Mouse (Mus musculus): Measurements from ENCODE around the gene Ndufc2. TPM values are rescaled to one million over a fixed set of nuclear protein-coding genes. Genes with fewer than 3 reads are reported as not detected.
A peak's percentile ranks its signal among the peaks of the same experiment; 100 is the strongest.

The Ndufc2 gene
- 114 and 126 TPM in 2 replicates for polyA plus RNA-seq (2012; rRNA removed)

DNA sequence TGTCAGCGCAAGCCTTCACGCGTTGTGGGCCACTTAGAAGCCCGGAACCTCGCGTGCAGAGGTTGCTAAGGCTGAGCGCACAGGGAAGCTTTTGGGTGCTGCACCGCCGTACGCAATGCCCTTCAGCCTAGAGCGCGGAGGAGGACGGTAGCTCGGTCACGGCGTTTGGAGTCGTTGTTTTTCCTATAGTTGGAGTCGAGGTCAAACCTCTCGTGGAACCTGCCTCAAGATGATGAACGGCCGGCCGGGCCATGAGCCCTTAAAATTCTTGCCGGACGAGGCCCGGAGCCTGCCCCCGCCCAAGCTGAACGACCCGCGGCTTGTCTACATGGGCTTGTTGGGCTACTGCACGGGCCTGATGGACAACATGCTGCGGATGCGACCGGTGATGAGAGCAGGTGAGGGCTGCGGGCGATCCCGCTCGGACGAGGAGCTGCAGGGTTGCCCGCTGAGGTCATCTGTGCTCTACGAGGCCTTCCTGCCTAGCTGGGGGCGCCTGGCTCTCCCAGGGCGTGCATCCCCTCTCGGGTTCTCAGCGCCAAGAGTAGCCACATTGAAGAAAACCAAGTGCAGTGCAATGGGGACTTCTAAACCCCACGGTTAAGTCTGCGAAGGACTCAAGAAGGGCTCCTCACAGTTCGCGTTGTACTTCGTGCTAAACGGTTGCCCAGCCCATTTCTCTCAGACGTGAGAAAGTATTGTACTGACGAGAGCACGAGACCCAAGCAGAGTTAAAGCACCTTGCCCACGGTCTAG lies at the start of gene Ndufc2:
Gene Ndufc2, plus strand, starts transcription at position 44 of the 756 bp plus-strand sequence.
- peak; percentile 64 for DNase-seq (ENCODE audit: low read depth, low spot score)
- WGBS, result under 1% methylated on average over 54 of the region's 54 CpGs

DNA sequence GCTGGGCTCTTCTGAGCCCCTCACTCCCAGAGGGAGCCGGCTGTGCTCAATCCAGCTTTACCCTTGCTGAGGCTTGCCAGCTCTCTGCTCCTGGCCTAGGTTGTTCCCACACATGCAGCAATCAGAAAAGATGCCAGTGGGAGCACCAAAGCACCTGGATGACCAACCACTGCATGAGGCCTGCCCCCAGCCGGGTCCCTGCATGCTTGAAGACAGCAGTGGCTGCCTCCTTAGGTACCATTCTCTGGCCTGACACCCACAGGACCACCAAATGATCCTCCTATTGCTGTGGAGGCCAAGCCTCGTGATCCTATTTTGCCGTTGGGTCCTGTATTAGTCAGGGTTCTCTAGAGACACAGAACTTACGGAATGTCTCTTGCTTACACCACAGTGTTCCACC lies 48.9 kb upstream of the Ndufc2 start:
- DNase-seq (ENCODE audit: low read depth, low spot score), result no peak
- WGBS, result 96% methylated on average over 5 of the region's 5 CpGs

DNA sequence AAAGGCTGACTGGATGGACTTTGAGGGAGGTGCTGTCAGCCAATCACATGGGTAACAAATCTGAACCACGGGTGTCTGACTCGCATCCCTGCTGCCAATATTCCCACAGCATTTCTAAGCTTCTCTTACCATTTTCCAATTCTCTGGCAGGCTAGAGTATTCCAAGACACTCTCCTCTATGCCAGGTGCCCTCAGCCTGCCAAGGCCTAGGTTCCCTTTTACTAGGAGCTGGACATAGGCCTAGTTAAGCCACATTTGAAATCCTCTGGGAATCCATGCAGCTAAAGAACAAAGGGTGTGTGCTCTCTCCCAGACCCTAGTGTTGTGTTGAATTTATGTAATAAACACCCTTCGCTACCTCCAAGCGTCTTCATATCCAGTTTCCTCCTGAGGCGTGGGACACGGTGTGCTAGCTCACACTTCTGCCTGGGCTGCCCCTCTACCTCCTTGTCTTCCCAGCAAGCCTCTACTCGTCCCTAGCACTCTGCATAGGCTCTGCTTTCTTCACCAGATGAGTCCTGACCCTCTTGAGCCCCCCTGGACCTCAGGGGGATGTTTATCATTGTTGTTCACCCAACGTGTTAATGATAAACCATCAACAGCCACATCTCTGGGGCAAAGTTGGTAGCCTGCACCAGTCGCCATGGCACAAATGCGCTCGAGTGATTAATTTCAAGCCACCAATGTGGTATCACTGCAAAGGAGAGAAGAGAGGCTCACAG lies 47.9 kb upstream of the Ndufc2 start:
- DNase-seq (ENCODE audit: low read depth, low spot score), result no peak
- 89% methylated on average over 11 of the region's 11 CpGs for WGBS

DNA sequence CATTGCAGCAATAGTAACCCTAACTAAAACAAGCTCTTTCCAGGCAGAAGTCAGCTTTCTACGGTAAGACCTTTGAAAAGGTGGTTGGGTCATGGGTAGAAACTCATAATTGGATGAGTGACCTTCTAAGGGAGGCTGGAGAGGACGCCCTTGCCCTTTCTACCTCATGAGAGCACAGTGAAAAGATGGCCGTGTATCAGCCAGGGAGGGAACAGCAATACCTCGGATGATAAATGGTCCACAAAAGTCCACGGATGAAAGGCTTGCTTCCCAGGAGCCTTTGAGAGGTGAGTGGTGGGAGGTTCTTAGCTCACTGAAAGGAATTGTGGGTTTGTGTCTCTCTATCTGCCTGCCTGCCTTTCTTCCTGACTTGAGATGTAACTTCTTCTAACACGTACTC lies 46.4 kb upstream of the Ndufc2 start:
- 95% methylated on average over 6 of the region's 6 CpGs for WGBS
- no peak for DNase-seq (ENCODE audit: low read depth, low spot score)

DNA sequence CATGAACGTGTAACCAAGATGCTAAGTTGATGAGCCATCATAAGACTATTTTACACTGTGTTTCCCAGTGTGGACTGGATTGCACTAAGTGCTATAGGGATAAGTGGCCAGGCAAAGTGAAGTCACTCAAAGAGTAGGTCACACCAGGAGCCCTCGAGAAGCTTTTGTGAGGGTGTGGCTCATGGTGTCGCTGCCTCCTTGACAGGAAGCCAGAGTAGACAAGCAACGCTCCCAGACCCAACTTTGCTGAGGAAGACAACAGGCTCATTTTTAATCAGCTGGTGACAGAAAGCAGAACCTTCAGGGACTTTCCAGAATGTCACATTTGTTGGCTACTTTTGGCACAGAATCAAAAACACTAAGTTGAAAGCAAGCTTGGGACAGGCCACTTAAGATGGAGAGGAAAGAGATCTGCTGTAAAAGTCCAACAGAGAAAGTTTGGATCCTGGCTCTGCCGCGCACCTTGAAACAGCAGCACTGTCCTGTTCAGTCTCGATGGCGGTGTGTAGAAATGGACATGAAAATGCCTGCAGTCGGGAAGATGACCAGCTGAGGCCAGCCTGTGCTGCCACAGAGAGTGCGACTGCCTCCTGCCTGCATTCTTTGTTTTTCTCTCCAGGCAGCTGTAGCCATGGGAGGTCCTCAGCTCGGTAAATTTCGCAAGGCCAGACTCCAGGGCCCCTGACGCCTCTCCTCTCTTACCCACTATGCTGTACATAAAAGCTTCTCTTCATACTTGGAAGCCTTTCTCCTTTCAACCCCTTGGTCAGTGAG lies 44.5 kb upstream of the Ndufc2 start:
- WGBS, result 49% methylated on average over 13 of the region's 13 CpGs
- DNase-seq (ENCODE audit: low read depth, low spot score), result no peak

DNA sequence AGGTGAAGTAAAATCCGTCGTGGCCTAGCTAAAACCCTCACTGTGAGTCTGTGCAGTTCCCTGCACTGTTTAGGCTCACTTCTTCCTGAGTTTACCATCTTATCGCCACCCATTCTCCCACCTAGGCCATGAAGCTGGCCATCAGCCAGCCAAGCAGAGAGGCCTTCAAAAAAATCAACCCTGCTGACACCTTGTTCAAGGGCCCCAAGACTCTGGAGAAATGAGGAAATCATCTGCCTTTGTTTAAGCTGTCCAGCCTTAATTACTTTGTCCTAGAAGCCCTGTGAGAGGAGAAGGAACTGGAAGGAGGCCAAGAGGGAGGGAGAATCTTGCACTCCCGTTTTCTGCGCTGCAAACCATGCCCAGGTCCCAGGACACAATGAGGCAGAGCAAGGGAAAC lies 43.5 kb upstream of the Ndufc2 start:
- WGBS, result 40% methylated on average over 5 of the region's 5 CpGs
- DNase-seq (ENCODE audit: low read depth, low spot score), result no peak

DNA sequence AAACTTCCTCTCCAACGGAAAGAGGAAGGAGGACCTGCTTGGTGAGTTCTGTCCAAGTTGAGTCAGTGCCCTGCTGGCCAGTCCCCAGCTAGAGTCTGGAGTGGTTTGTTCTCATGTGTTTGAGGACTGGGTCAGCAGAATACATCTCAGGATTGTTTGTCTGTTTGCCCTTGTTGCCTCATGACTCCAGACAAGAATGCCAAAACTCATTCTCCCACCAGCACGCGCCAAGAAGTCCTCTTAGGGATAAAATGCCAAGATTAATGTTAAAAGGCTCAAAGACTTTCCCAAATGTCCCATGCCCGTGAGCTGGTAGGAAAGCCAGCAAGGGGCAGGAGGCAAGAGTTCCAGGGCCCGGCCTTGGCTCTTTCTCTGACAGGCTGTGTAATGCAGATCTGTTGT lies 42.9 kb upstream of the Ndufc2 start:
- 59% methylated on average over 5 of the region's 5 CpGs for WGBS
- DNase-seq (ENCODE audit: low read depth, low spot score), result no peak

DNA sequence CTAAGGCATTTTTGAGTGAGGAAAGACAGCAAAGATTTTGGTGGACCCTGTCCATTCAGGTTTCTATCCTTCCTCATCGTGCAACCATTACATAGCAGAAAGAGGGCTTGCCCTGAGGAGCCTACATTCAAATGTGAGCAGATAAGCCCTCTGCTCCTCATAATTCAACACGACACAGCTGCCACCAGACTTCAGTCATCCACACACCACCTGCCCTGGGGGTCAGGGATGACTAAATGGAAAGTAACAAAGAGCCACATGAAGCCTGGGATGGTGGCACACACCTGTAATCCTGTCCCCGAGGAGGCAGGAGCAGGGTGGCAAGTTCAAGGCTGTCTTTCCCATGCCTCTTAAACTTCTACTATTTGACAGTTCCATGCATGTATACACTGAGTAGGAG lies 42.0 kb upstream of the Ndufc2 start:
- 71% methylated on average over 3 of the region's 3 CpGs for WGBS
- DNase-seq (ENCODE audit: low read depth, low spot score), result no peak

DNA sequence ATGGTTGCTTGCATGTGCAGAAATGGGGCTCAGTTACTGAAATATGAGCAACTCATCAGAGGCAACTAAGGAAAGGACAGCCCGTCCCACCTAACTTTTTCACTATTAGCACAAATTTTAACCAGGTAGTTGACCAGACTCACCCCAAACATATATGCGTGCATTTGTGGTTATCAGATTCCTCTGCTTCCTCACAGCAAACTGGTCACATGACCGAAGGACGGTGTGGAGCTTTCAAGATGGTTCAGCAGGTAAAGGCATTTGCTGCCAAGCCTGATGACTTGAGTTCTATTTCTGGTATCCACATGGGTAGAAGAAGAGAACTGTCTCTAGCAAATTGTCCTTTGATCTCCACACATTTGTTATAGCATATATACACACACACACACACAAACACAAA lies 41.5 kb upstream of the Ndufc2 start:
- no peak for DNase-seq (ENCODE audit: low read depth, low spot score)
- WGBS, result 89% methylated on average over 4 of the region's 4 CpGs

DNA sequence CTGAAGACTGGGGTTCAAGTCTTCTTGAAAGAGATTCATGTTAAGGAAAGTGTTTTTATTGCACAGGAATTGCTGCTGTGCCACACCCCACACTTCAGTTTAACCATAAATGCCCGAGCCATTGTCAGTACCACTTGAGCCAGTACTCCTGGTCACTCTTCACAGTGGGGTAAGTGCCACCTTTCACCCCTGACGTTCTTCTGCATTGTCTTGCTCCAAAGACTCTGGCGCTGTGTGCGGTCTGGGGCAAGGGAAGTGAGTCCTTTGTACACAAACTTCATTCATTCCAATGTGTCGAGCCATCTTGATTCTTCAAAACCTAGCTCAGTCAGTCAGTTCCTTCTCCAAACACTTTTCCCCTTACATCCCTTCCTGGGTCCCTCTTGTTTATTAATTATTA lies 39.6 kb upstream of the Ndufc2 start:
- 60% methylated on average over 5 of the region's 5 CpGs for WGBS
- no peak for DNase-seq (ENCODE audit: low read depth, low spot score)

DNA sequence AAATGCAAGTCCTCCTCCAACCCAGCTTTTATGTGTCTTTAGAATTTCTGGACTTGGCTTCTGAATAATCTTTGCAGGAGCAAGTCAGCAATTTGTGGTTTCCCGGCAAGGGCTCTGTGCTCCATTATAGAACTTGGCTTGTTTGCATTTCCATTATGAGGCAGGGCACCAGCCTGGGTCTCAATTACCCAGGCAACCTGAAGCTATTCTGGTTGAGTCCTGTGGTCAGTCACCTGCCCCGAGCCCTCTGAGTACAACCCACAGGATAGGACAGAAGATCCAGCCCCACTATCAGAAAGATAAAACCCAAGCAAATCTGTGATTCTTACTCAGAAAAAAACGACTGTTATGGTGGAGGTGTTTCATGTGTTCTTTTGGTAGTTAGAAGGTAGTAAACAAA lies 38.8 kb upstream of the Ndufc2 start:
- 59% methylated on average over 3 of the region's 3 CpGs for WGBS
- no peak for DNase-seq (ENCODE audit: low read depth, low spot score)

DNA sequence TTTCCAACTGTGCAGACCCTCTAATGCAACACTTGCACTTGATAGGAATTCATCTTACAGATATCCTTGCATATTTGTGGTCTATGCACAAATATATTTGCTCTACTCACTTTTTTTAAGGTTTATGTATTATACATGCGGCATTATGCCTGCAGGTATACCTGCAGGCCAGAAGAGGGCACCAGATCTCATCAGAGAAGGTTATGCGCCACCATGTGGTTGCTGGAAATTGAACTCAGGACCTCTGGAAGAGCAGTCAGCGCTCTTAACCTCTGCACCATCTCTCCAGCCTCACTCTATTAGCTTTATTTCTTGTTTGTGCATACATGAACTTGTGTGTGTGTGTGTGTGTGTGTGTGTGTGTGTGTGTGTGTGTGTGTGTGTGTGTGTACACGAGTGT lies 38.3 kb upstream of the Ndufc2 start:
- 48% methylated on average over 4 of the region's 4 CpGs for WGBS
- DNase-seq (ENCODE audit: low read depth, low spot score), result no peak

DNA sequence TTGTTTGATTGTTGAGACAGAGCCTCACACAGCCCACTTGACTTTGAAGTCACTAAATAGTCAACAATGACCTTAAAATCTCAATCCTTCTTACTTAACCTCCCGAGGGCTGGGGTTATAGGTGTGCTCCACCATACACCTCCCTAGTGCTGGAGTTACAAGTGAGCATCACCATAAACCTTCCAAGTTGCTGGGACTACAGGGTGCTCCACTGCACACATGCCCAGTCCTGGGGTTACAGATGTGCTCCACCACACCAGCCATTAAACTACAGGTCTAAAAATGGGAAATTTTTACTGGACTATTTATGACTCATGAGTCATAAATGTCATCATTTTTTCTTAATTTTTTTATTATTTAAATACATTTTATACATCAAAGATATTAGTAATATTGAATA lies 33.9 kb upstream of the Ndufc2 start:
- WGBS, result 75% methylated on average over 1 of the region's 1 CpGs
- DNase-seq (ENCODE audit: low read depth, low spot score), result no peak

DNA sequence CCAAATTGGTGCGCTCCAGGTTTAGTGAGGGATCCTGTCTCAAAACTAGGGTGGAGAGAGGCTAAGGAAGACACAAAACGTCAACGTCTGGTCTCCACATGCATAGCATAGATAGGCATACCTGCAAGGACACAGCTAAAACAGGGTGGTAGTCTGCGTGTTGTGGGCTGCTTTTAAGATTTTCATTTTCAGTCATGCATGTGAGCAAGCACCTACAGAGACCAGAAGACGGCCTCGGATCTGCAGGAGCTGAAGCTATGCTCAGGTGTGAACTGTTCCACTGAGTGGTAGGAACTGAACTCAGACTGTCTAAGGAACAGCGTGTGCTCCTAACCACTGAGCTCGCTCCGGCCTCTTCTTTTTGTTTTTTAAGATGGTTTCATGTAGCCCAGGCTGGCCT lies 24.7 kb upstream of the Ndufc2 start:
- WGBS, result 92% methylated on average over 9 of the region's 9 CpGs

DNA sequence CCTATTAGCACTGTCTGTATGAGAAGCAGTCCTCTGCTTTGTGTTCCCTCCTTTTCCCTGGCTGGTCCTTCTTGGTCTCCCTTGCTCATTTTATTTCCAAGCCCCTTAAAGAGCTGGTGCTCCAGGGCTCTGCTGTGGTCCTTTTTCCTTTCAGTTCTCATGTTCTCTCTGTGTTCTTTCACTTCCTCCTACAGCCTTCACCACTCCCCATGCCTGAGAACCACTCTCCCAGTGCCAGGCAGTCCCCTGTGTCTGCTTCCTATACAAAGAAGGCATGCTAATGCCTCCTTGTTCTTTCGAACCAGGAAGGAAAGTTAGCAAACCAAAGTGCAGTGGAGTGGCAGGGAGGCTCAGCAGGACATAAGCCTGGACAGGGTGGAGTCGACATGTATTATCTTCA lies 23.9 kb upstream of the Ndufc2 start:
- WGBS, result 55% methylated on average over 2 of the region's 2 CpGs
- DNase-seq (ENCODE audit: low read depth, low spot score), result no peak

More for the DNA sequence above, 24.7 kb upstream of the Ndufc2 start:
- DNase-seq (ENCODE audit: low read depth, low spot score), result no peak

DNA sequence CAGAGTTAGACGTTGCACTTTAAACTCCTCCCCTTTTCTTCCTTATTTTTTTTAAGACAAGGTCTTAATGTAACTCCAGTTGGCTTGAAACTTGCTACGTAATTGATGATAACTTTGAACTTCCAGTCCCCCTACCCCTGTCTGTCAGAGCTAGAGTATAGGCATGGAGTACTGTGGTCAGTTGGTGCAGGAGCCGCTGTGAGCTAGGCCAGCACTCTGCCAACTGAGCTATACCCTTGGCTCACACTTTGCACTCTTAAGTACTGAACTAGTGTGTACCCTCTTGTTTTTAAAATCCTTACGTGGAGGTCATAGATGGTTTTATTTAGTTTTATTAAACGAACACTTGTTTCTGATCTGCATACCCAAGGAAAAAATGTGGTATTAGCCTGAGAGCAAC lies 20.5 kb upstream of the Ndufc2 start:
- 81% methylated on average over 5 of the region's 5 CpGs for WGBS
- no peak for DNase-seq (ENCODE audit: low read depth, low spot score)

DNA sequence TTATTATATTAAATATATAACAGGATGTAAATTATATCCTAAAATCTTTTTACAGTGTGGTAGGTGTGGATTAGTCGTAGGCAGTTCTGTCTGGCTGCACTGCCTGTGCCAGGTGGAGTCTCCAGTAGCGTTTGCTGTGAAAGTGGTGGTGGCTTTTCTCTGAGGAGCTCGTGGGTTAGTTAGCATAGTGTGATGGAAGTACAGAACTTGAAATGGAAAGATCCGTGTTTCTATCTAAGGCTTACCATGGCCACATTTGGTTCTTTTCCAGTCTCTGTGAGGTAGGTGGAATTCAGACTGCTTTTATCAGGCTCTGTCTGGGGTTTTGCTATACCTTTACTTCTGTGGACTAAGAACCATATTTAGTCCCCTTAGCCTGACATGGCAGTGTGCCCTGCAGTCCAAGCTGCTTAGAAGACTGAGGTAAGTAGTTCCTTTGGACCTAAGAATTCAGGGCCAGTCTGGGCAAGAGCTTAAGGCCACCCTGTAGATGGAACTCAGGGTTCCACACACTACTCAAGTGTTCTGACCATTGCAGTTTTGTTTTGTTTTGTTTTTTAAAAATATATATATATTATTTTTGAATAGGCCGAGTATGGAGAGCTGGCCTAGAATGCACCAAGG lies 19.2 kb upstream of the Ndufc2 start:
- DNase-seq (ENCODE audit: low read depth, low spot score), result no peak

DNA sequence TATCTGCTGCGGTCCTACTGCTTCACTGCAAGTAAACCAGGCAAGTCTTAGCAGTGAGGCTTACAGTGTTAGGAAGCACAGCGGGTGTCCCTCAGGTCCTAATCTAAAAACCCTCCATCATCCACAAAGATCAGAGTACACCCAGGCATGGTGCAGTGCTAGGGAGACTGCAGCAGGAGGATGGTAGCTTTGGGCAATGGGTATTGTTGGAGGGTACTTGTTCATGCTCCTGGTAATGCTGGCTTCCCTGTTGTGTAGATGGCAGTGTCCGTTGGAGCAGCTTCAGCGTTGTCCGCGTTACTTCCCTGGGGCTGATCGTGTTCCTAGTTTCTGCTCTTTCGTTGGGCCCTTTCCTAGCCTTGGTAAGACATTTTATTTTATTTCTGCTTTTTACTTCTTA lies 17.1 kb upstream of the Ndufc2 start:
- 97% methylated on average over 8 of the region's 8 CpGs for WGBS
- DNase-seq (ENCODE audit: low read depth, low spot score), result no peak

More for the DNA sequence above, 19.2 kb upstream of the Ndufc2 start:
- 91% methylated on average over 5 of the region's 5 CpGs for WGBS

DNA sequence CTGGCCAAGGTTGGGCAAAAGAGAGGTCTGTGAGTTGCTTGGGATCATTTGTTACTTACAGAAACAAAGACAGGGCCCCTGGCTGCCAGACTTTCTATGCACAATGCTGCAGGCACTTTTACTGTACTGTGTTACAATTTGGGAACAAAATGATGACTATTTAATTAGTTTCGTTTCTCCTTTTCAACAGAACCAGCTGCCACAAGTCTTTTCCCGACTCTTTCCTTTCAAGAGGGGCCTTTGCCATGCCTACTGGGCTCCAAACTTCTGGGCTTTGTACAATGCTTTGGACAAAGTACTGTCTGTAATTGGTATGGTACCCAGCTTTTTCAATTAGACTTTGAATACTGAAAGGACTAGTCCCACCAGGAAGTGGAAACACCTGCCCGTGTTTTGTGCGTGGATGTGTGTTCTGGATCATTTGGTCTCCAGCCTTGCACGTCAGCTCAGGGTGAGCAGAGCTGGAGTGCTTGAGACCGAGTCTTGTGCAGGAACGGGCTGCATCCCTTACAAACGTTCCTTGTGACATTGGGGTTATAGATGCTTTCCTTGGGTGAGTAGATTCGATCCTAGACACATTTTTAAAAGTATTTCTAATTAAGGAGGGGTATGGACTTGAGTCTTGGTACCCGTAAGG lies 16.2 kb upstream of the Ndufc2 start:
- DNase-seq (ENCODE audit: low read depth, low spot score), result no peak
- WGBS, result 86% methylated on average over 10 of the region's 10 CpGs

Data from large intestine, adult 2 months (tissue).